Mouse (Mus musculus): ENCODE data around the gene Phf19. TPM values are rescaled to one million over a fixed set of nuclear protein-coding genes. Genes with fewer than 3 reads are reported as not detected.

Phf19 gene
- total RNA-seq, 1 experiment: 3.7 TPM

- in situ Hi-C loops (cut with MboI; ENCODE audit: low sequenced_read_pairs in 2 of 2, unreplicated experiment in 2 of 2): no loop called here
- no peak overlapping the region for H3K4me3 ChIP-seq (ENCODE audit: insufficient read depth in 1 of 2, low read depth in 1 of 2, low read length in 2 of 2, poor library complexity in 1 of 2, severe bottlenecking in 1 of 2)
- TF ChIP-seq HCFC1 (IDR thresholded peaks at IDR 0.05; ENCODE audit: borderline replicate concordance, insufficient read depth, low read length): no peak
- TF ChIP-seq ZC3H11A (IDR thresholded peaks at IDR 0.05; ENCODE audit: borderline replicate concordance, low read depth, low read length): no peak
- no peak for TF ChIP-seq CHD2 (IDR thresholded peaks at IDR 0.05; ENCODE audit: low read depth, low read length)
- no peak for TF ChIP-seq MAFK (IDR thresholded peaks at IDR 0.05; ENCODE audit: insufficient read depth, low read depth, low read length)
- TF ChIP-seq ZNF384 (IDR thresholded peaks at IDR 0.05; ENCODE audit: low read depth, low read length): no peak
Observed at GRCm38 (mm10) chr2:34911871-34912270, 2.0 kb downstream of the Phf19 start.

DNA sequence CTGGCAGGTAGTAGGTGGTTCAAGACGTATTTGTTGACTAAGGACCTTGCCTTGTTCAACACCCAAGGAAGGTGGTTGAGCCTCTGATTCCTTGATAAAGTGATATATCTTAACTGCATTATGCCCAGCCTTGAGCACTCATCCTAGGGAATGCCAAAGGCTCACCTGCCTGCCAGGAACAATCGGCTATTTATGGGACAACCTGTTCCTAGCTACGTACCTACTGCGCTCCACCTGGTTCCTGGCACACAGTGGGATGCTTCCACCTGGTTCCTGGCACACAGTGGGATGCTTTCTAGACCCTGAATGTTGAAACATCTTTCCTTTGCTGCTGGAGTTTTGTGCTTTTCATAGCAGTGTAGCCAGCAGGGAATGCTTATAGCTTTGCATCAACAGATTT is 4.1 kb downstream of the Phf19 start:
- H3K36me3 ChIP-seq (ENCODE audit: control insufficient read depth, insufficient read depth, low read length, poor library complexity, severe bottlenecking): no peaks in the 10 kb centered on the region
- TF ChIP-seq ZNF384 (IDR thresholded peaks at IDR 0.05; ENCODE audit: low read depth, low read length) (no peak), ZC3H11A (IDR thresholded peaks at IDR 0.05; ENCODE audit: borderline replicate concordance, low read depth, low read length) (no peak), CHD2 (IDR thresholded peaks at IDR 0.05; ENCODE audit: low read depth, low read length) (no peak), MAFK (IDR thresholded peaks at IDR 0.05; ENCODE audit: insufficient read depth, low read depth, low read length) (no peak), HCFC1 (IDR thresholded peaks at IDR 0.05; ENCODE audit: borderline replicate concordance, insufficient read depth, low read length) (no peak)
- DNase-seq (ENCODE audit: low read depth, low spot score): no peak
- no peaks in the 10 kb centered on the region for H3K9me3 ChIP-seq (ENCODE audit: control insufficient read depth, insufficient read depth, low read depth, low read length)
- H3K4me1 ChIP-seq (ENCODE audit: control insufficient read depth in 2 of 2, insufficient read depth in 2 of 2, low read length in 2 of 2, poor library complexity in 1 of 2): peaks cover 4 to 12% of the 10 kb centered on the region in 2 experiments; a peak in 3 of 4 replicates
- H3K9ac ChIP-seq (ENCODE audit: insufficient read depth, low read depth, low read length, poor library complexity, severe bottlenecking): no peak overlapping the region
- H3K27ac ChIP-seq (ENCODE audit: insufficient read depth, low read depth, low read length, poor library complexity, severe bottlenecking): no peak overlapping the region
- H3K4me3 ChIP-seq (ENCODE audit: insufficient read depth in 1 of 2, low read depth in 1 of 2, low read length in 2 of 2, poor library complexity in 1 of 2, severe bottlenecking in 1 of 2): no peak overlapping the region
- in situ Hi-C loops (cut with MboI; ENCODE audit: low sequenced_read_pairs in 2 of 2, unreplicated experiment in 2 of 2): no loop called here

More at GRCm38 (mm10) chr2:34911871-34912270, 2.0 kb downstream of the Phf19 start:
- no peak for DNase-seq (ENCODE audit: low read depth, low spot score)
- Histone ChIP-seq H3K9me3 (ENCODE audit: control insufficient read depth, insufficient read depth, low read depth, low read length) (no peaks in the 10 kb centered on the region), H3K27ac (ENCODE audit: insufficient read depth, low read depth, low read length, poor library complexity, severe bottlenecking) (no peak overlapping the region), H3K4me1 (ENCODE audit: control insufficient read depth in 2 of 2, insufficient read depth in 2 of 2, low read length in 2 of 2, poor library complexity in 1 of 2) (peaks cover 4 to 12% of the 10 kb centered on the region in 2 experiments; a peak in 3 of 4 replicates), H3K36me3 (ENCODE audit: control insufficient read depth, insufficient read depth, low read length, poor library complexity, severe bottlenecking) (no peaks in the 10 kb centered on the region), H3K9ac (ENCODE audit: insufficient read depth, low read depth, low read length, poor library complexity, severe bottlenecking) (no peak overlapping the region)

- Histone ChIP-seq H3K9ac (ENCODE audit: insufficient read depth, low read depth, low read length, poor library complexity, severe bottlenecking) (no peak overlapping the region), H3K36me3 (ENCODE audit: control insufficient read depth, insufficient read depth, low read length, poor library complexity, severe bottlenecking) (no peaks in the 10 kb centered on the region), H3K9me3 (ENCODE audit: control insufficient read depth, insufficient read depth, low read depth, low read length) (no peaks in the 10 kb centered on the region), H3K4me3 (ENCODE audit: insufficient read depth in 1 of 2, low read depth in 1 of 2, low read length in 2 of 2, poor library complexity in 1 of 2, severe bottlenecking in 1 of 2) (no peak overlapping the region), H3K27ac (ENCODE audit: insufficient read depth, low read depth, low read length, poor library complexity, severe bottlenecking) (no peak overlapping the region), H3K4me1 (ENCODE audit: control insufficient read depth in 2 of 2, insufficient read depth in 2 of 2, low read length in 2 of 2, poor library complexity in 1 of 2) (peaks cover 0 to 7% of the 10 kb centered on the region in 2 experiments; a peak in 1 of 4 replicates)
- in situ Hi-C loops (cut with MboI; ENCODE audit: low sequenced_read_pairs in 2 of 2, unreplicated experiment in 2 of 2): no loop called here
- no peak for TF ChIP-seq MAFK (IDR thresholded peaks at IDR 0.05; ENCODE audit: insufficient read depth, low read depth, low read length)
- TF ChIP-seq ZNF384 (IDR thresholded peaks at IDR 0.05; ENCODE audit: low read depth, low read length): no peak
- TF ChIP-seq HCFC1 (IDR thresholded peaks at IDR 0.05; ENCODE audit: borderline replicate concordance, insufficient read depth, low read length): no peak
- TF ChIP-seq ZC3H11A (IDR thresholded peaks at IDR 0.05; ENCODE audit: borderline replicate concordance, low read depth, low read length): no peak
- no peak for TF ChIP-seq CHD2 (IDR thresholded peaks at IDR 0.05; ENCODE audit: low read depth, low read length)
- no peak for DNase-seq (ENCODE audit: low read depth, low spot score)
Observed at GRCm38 (mm10) chr2:34906861-34907604, 6.8 kb downstream of the Phf19 start.

GRCm38 (mm10) chr2:34906426-34906825 is 7.4 kb downstream of the Phf19 start:
- Histone ChIP-seq H3K4me3 (ENCODE audit: insufficient read depth in 1 of 2, low read depth in 1 of 2, low read length in 2 of 2, poor library complexity in 1 of 2, severe bottlenecking in 1 of 2) (no peak overlapping the region), H3K27ac (ENCODE audit: insufficient read depth, low read depth, low read length, poor library complexity, severe bottlenecking) (no peak overlapping the region), H3K36me3 (ENCODE audit: control insufficient read depth, insufficient read depth, low read length, poor library complexity, severe bottlenecking) (no peaks in the 10 kb centered on the region), H3K4me1 (ENCODE audit: control insufficient read depth in 2 of 2, insufficient read depth in 2 of 2, low read length in 2 of 2, poor library complexity in 1 of 2) (peaks cover 0 to 7% of the 10 kb centered on the region in 2 experiments; a peak in 1 of 4 replicates), H3K9me3 (ENCODE audit: control insufficient read depth, insufficient read depth, low read depth, low read length) (no peaks in the 10 kb centered on the region), H3K9ac (ENCODE audit: insufficient read depth, low read depth, low read length, poor library complexity, severe bottlenecking) (no peak overlapping the region)
- DNase-seq (ENCODE audit: low read depth, low spot score): no peak
- TF ChIP-seq ZC3H11A (IDR thresholded peaks at IDR 0.05; ENCODE audit: borderline replicate concordance, low read depth, low read length) (no peak), CHD2 (IDR thresholded peaks at IDR 0.05; ENCODE audit: low read depth, low read length) (no peak), ZNF384 (IDR thresholded peaks at IDR 0.05; ENCODE audit: low read depth, low read length) (no peak), HCFC1 (IDR thresholded peaks at IDR 0.05; ENCODE audit: borderline replicate concordance, insufficient read depth, low read length) (no peak), MAFK (IDR thresholded peaks at IDR 0.05; ENCODE audit: insufficient read depth, low read depth, low read length) (no peak)
- in situ Hi-C loops (cut with MboI; ENCODE audit: low sequenced_read_pairs in 2 of 2, unreplicated experiment in 2 of 2): no loop called here

Measured in ES-E14 (cell line).